Mouse (Mus musculus) gastrocnemius, postnatal 10 days (tissue): ENCODE results near the gene Slc9a5. TPM values are rescaled to one million over a fixed set of nuclear protein-coding genes. Genes with fewer than 3 reads are reported as not detected.

ENCODE experiments used
- DNase-seq: peaks from one replicate; pipeline ENCODE4 v3.0.0; 2021; ENCODE audit warnings: mixed read lengths
- total RNA-seq, 2 experiments: library from RNA; stranded (reverse); gene quantifications; 2 replicates each; pipeline ENCODE4 v1.2.3; 2021

Slc9a5 gene
- total RNA-seq, 2 experiments from 2014 or later = 1.4 to 2.4 TPM

- peak; percentile 97 for DNase-seq
These were observed 22.4 kb upstream of the Slc9a5 start, which contains the start of the genes Lrrc29 and Tmem208 for GRCm38 (mm10) chr8:105326141-105326672. Gene Lrrc29 (minus strand): TSS chr8:105326278. Gene Tmem208 (plus strand): TSS chr8:105326354.

GRCm38 (mm10) chr8:105326968-105327367 lies 21.7 kb upstream of the Slc9a5 start:
- no peak for DNase-seq

GRCm38 (mm10) chr8:105330325-105330724 lies 18.3 kb upstream of the Slc9a5 start:
- DNase-seq = no peak

GRCm38 (mm10) chr8:105331469-105331868 lies 17.2 kb upstream of the Slc9a5 start:
- no peak for DNase-seq

GRCm38 (mm10) chr8:105331931-105332330 lies 16.7 kb upstream of the Slc9a5 start:
- no peak for DNase-seq

GRCm38 (mm10) chr8:105332523-105332922 lies 16.1 kb upstream of the Slc9a5 start:
- no peak for DNase-seq

- DNase-seq = no peak
These were observed 12.1 kb upstream of the Slc9a5 start for GRCm38 (mm10) chr8:105336373-105337130.

- DNase-seq = no peak
These were observed 9.7 kb upstream of the Slc9a5 start for GRCm38 (mm10) chr8:105338992-105339391.

- DNase-seq = no peak
These were observed 8.6 kb upstream of the Slc9a5 start for GRCm38 (mm10) chr8:105339886-105340635.

- no peak for DNase-seq
These were observed 7.2 kb upstream of the Slc9a5 start for GRCm38 (mm10) chr8:105341399-105341798.

- no peak for DNase-seq
These were observed 5.9 kb upstream of the Slc9a5 start for GRCm38 (mm10) chr8:105342768-105343167.

GRCm38 (mm10) chr8:105343791-105344574 lies 4.7 kb upstream of the Slc9a5 start:
- no peak for DNase-seq

GRCm38 (mm10) chr8:105345061-105345975 lies 3.3 kb upstream of the Slc9a5 start:
- DNase-seq = no peak

GRCm38 (mm10) chr8:105346611-105347427 lies 1.8 kb upstream of the Slc9a5 start:
- peak; percentile 77 for DNase-seq

- DNase-seq = peak; percentile 88
These were observed 1.0 kb upstream of the Slc9a5 start, which contains the start of gene Fhod1 for GRCm38 (mm10) chr8:105347428-105348221. Gene Fhod1 (minus strand): TSS chr8:105347953.

GRCm38 (mm10) chr8:105349096-105349771 lies 591 bp downstream of the Slc9a5 start:
- DNase-seq = no peak

GRCm38 (mm10) chr8:105350186-105350585 lies 1.5 kb downstream of the Slc9a5 start:
- no peak for DNase-seq

GRCm38 (mm10) chr8:105353583-105354135 lies 5.0 kb downstream of the Slc9a5 start:
- no peak for DNase-seq
